ENCODE assay signal across 4 mouse cellular contexts in genomic region chr7:111168546-111169233, GRCm38 (mm10).
DNase-seq lines count a peak whose midpoint lies in the region; ATAC-seq and TF ChIP-seq lines count a peak whose summit lies in the region.
"Not testable (repeated sequence)": the region's sequence is repeated elsewhere in the genome, so short reads cannot be mapped to it uniquely, and the experiment has no call there.

No protein-coding gene starts in this region.

- not testable (repeated sequence) for H3K4me2 ChIP-seq in intestine, embryonic 15.5 days (replicated peaks); intestine, embryonic 16.5 days (ENCODE audit: low read depth, low read length); intestine, postnatal 0 days (replicated peaks; ENCODE audit: low read depth)

- ATAC-seq in intestine, embryonic 15.5 days = peak; percentile 47
- peak; percentile 65 for ATAC-seq in intestine, embryonic 16.5 days
- peak; percentile 72 for ATAC-seq in intestine, postnatal 0 days

- not testable (repeated sequence) for H3K4me1 ChIP-seq in intestine, embryonic 15.5 days (replicated peaks); intestine, embryonic 16.5 days (ENCODE audit: control insufficient read depth, insufficient read depth, low read length); intestine, postnatal 0 days (replicated peaks; ENCODE audit: control insufficient read depth, insufficient read depth, low read length)

- H3K36me3 ChIP-seq in intestine, embryonic 15.5 days; intestine, embryonic 16.5 days (ENCODE audit: control insufficient read depth, insufficient read depth, low read length); intestine, postnatal 0 days (ENCODE audit: control insufficient read depth, insufficient read depth): not testable (repeated sequence)

- peak; percentile 66 for DNase-seq in heart, adult 11 months

- not testable (repeated sequence) for TF ChIP-seq CTCF in intestine, postnatal 0 days (IDR thresholded peaks at IDR 0.05; ENCODE audit: low read depth)

- H3K27me3 ChIP-seq in intestine, embryonic 15.5 days (replicated peaks); intestine, embryonic 16.5 days (replicated peaks; ENCODE audit: control insufficient read depth, insufficient read depth, low read length); intestine, postnatal 0 days (replicated peaks; ENCODE audit: control insufficient read depth, insufficient read depth, low read length): not testable (repeated sequence)

- not testable (repeated sequence) for H3K27ac ChIP-seq in intestine, embryonic 15.5 days; intestine, embryonic 16.5 days (ENCODE audit: low read length)
- H3K27ac ChIP-seq in intestine, postnatal 0 days (ENCODE audit: low read depth, low read length) = peak overlapping the region; percentile 41

- WGBS in intestine, embryonic 15.5 days = 81% methylated on average over 3 of the region's 3 CpGs
- WGBS in intestine, embryonic 16.5 days = 72% methylated on average over 3 of the region's 3 CpGs
- 51% methylated on average over 3 of the region's 3 CpGs for WGBS in intestine, postnatal 0 days

- not testable (repeated sequence) for H3K4me3 ChIP-seq in intestine, embryonic 15.5 days (replicated peaks); intestine, embryonic 16.5 days (ENCODE audit: low read length); intestine, postnatal 0 days (ENCODE audit: low read depth, low read length)

- not testable (repeated sequence) for H3K9ac ChIP-seq in intestine, embryonic 15.5 days; intestine, embryonic 16.5 days (ENCODE audit: low read depth, low read length); intestine, postnatal 0 days (ENCODE audit: low read depth, low read length)

- not testable (repeated sequence) for H3K9me3 ChIP-seq in intestine, embryonic 15.5 days; intestine, embryonic 16.5 days (ENCODE audit: control insufficient read depth, low read length); intestine, postnatal 0 days (ENCODE audit: control insufficient read depth)
